ENCODE assay signal across 10 mouse cellular contexts in genomic region chr3:37556412-37557113, GRCm38 (mm10).
DNase-seq lines count a peak whose midpoint lies in the region; ATAC-seq and TF ChIP-seq lines count a peak whose summit lies in the region.
"Had no signal": no experiment of that assay in that cellular context is flagged by ENCODE, and none has a peak within 500 bp of the region (broad histone marks: within the 10 kb centered on the region; RNA-seq: fewer than 3 reads in every experiment).

No protein-coding gene starts in this region.

- no peaks in the 10 kb centered on the region for H3K79me2 ChIP-seq in heart, adult 2 months (replicated peaks; ENCODE audit: control insufficient read depth, insufficient read depth, low read length)

- TF ChIP-seq EP300 in heart, adult 2 months (IDR thresholded peaks at IDR 0.05; ENCODE audit: insufficient read depth, low read depth, low read length): no peak

- 39% methylated on average over 7 of the region's 7 CpGs for WGBS in heart, adult 2 months
- 42% methylated on average over 7 of the region's 7 CpGs for WGBS in heart, embryonic 11.5 days (ENCODE audit: insufficient replicate concordance)
- 41% methylated on average over 7 of the region's 7 CpGs for WGBS in embryonic facial prominence, embryonic 11.5 days
- 43% methylated on average over 7 of the region's 7 CpGs for WGBS in intestine, postnatal 0 days
- WGBS in liver, embryonic 16.5 days (ENCODE audit: insufficient replicate concordance): 27% methylated on average over 7 of the region's 7 CpGs

- H3K9me3 ChIP-seq in heart, embryonic 11.5 days (replicated peaks; ENCODE audit: control insufficient read depth, low read length): no peaks in the 10 kb centered on the region
- no peaks in the 10 kb centered on the region for H3K9me3 ChIP-seq in embryonic facial prominence, embryonic 11.5 days (replicated peaks; ENCODE audit: control insufficient read depth, low read length)
- no peaks in the 10 kb centered on the region for H3K9me3 ChIP-seq in intestine, postnatal 0 days (ENCODE audit: control insufficient read depth)
- H3K9me3 ChIP-seq in liver, embryonic 16.5 days (replicated peaks; ENCODE audit: control insufficient read depth, low read length): no peaks in the 10 kb centered on the region
- H3K9me3 ChIP-seq: hindbrain, embryonic 15.5 days had no signal

- H3K4me1 ChIP-seq in heart, adult 2 months (ENCODE audit: control insufficient read depth, insufficient read depth, low read length): peaks cover 4% of the 10 kb centered on the region
- peaks cover 11% of the 10 kb centered on the region; the same call in 1 of the 2 replicates for H3K4me1 ChIP-seq in heart, embryonic 11.5 days (ENCODE audit: control insufficient read depth, insufficient read depth, low read length)
- H3K4me1 ChIP-seq in embryonic facial prominence, embryonic 11.5 days (ENCODE audit: control insufficient read depth, insufficient read depth, low read length): no peaks in the 10 kb centered on the region; the same call in 1 of the 2 replicates
- no peaks in the 10 kb centered on the region; the same call in 1 of the 2 replicates for H3K4me1 ChIP-seq in intestine, postnatal 0 days (replicated peaks; ENCODE audit: control insufficient read depth, insufficient read depth, low read length)
- peaks cover 71% of the 10 kb centered on the region for H3K4me1 ChIP-seq in liver, embryonic 16.5 days (ENCODE audit: control insufficient read depth, low read depth, low read length)
- H3K4me1 ChIP-seq: hindbrain, embryonic 15.5 days had no signal

- no peak overlapping the region for H3K9ac ChIP-seq in heart, adult 2 months (ENCODE audit: low read depth, low read length)
- no peak overlapping the region for H3K9ac ChIP-seq in heart, embryonic 11.5 days (ENCODE audit: low read depth, low read length)
- no peak overlapping the region for H3K9ac ChIP-seq in embryonic facial prominence, embryonic 11.5 days (replicated peaks; ENCODE audit: low read length)
- no peak overlapping the region for H3K9ac ChIP-seq in intestine, postnatal 0 days (ENCODE audit: low read depth, low read length)
- peak overlapping the region; percentile 35 for H3K9ac ChIP-seq in liver, embryonic 16.5 days (ENCODE audit: low read depth, low read length)
- H3K9ac ChIP-seq: hindbrain, embryonic 15.5 days had no signal

- H3K4me2 ChIP-seq in heart, embryonic 11.5 days: no peak overlapping the region
- no peak overlapping the region for H3K4me2 ChIP-seq in embryonic facial prominence, embryonic 11.5 days (ENCODE audit: low read depth, low read length)
- no peak overlapping the region for H3K4me2 ChIP-seq in intestine, postnatal 0 days (replicated peaks; ENCODE audit: low read depth)
- H3K4me2 ChIP-seq in liver, embryonic 16.5 days (ENCODE audit: low read depth, low read length): no peak overlapping the region
- H3K4me2 ChIP-seq: hindbrain, embryonic 15.5 days had no signal

- intact Hi-C loops in heart, adult 2 months (cut with DNase I): no loop called here

- no peak for TF ChIP-seq CTCF in heart, adult 2 months (IDR thresholded peaks at IDR 0.05)
- no peak for TF ChIP-seq CTCF in intestine, postnatal 0 days (IDR thresholded peaks at IDR 0.05; ENCODE audit: low read depth)

- H3K36me3 ChIP-seq in heart, adult 2 months (ENCODE audit: control insufficient read depth, insufficient read depth, low read length): peaks cover 5% of the 10 kb centered on the region; the same call in 1 of the 2 replicates
- no peaks in the 10 kb centered on the region for H3K36me3 ChIP-seq in heart, embryonic 11.5 days (ENCODE audit: control insufficient read depth, insufficient read depth, low read length)
- no peaks in the 10 kb centered on the region for H3K36me3 ChIP-seq in embryonic facial prominence, embryonic 11.5 days (replicated peaks; ENCODE audit: control insufficient read depth, insufficient read depth, low read depth, low read length)
- no peaks in the 10 kb centered on the region for H3K36me3 ChIP-seq in intestine, postnatal 0 days (ENCODE audit: control insufficient read depth, insufficient read depth)
- no peaks in the 10 kb centered on the region for H3K36me3 ChIP-seq in liver, embryonic 16.5 days (ENCODE audit: control insufficient read depth, insufficient read depth)
- H3K36me3 ChIP-seq: hindbrain, embryonic 15.5 days had no signal

- ATAC-seq in heart, embryonic 11.5 days (replicated peaks; ENCODE audit: insufficient number of reproducible peaks, low FRiP score, low TSS enrichment): no peak
- ATAC-seq in embryonic facial prominence, embryonic 11.5 days (replicated peaks; ENCODE audit: insufficient number of reproducible peaks, low FRiP score, low TSS enrichment, low read depth): 0 out of 2 replicates have a peak, but pooled peaks have one; percentile 29
- ATAC-seq in intestine, postnatal 0 days: no peak
- ATAC-seq in liver, embryonic 16.5 days (ENCODE audit: low read depth): no peak

- no peaks in the 10 kb centered on the region for H3K27me3 ChIP-seq in heart, adult 2 months (ENCODE audit: control insufficient read depth, insufficient read depth, low read length)
- H3K27me3 ChIP-seq in heart, embryonic 11.5 days (ENCODE audit: control insufficient read depth, insufficient read depth, low read length): no peaks in the 10 kb centered on the region
- H3K27me3 ChIP-seq in embryonic facial prominence, embryonic 11.5 days (ENCODE audit: control insufficient read depth, insufficient read depth, low read length): no peaks in the 10 kb centered on the region
- no peaks in the 10 kb centered on the region for H3K27me3 ChIP-seq in intestine, postnatal 0 days (replicated peaks; ENCODE audit: control insufficient read depth, insufficient read depth, low read length)
- no peaks in the 10 kb centered on the region for H3K27me3 ChIP-seq in liver, embryonic 16.5 days (ENCODE audit: control insufficient read depth, insufficient read depth, low read depth, low read length)
- H3K27me3 ChIP-seq: hindbrain, embryonic 15.5 days had no signal

- H3K4me3 ChIP-seq in heart, adult 2 months: no peak overlapping the region
- H3K4me3 ChIP-seq in heart, embryonic 11.5 days (ENCODE audit: low read depth, low read length): no peak overlapping the region
- H3K4me3 ChIP-seq in embryonic facial prominence, embryonic 11.5 days (ENCODE audit: low read depth, low read length): no peak overlapping the region
- no peak overlapping the region for H3K4me3 ChIP-seq in intestine, postnatal 0 days (ENCODE audit: low read depth, low read length)
- H3K4me3 ChIP-seq in liver, embryonic 16.5 days (ENCODE audit: low read depth, low read length): no peak overlapping the region
- H3K4me3 ChIP-seq: hindbrain, embryonic 15.5 days had no signal

- H3K27ac ChIP-seq in heart, adult 2 months: peak overlapping the region; percentile 36
- no peak overlapping the region; the same call in 1 of the 2 replicates for H3K27ac ChIP-seq in heart, embryonic 11.5 days (ENCODE audit: low read depth, low read length)
- no peak overlapping the region for H3K27ac ChIP-seq in embryonic facial prominence, embryonic 11.5 days (replicated peaks; ENCODE audit: low read depth, low read length)
- H3K27ac ChIP-seq in intestine, postnatal 0 days (ENCODE audit: low read depth, low read length): peak overlapping the region; percentile 57
- H3K27ac ChIP-seq in liver, embryonic 16.5 days (ENCODE audit: low read length): peak overlapping the region; percentile 95
- H3K27ac ChIP-seq: hindbrain, embryonic 15.5 days had no signal

- TF ChIP-seq POLR2A in heart, adult 2 months (IDR thresholded peaks at IDR 0.05; ENCODE audit: insufficient read depth, low read depth, low read length): no peak

- DNase-seq in heart, adult 2 months: no peak
- peak; percentile 57 for DNase-seq in embryonic facial prominence, embryonic 11.5 days (ENCODE audit: low spot score)
- no peak for DNase-seq in testis, postnatal 10 days (ENCODE audit: low spot score)
- no peak for DNase-seq in T-cell, adult 2 months (ENCODE audit: low spot score)
- DNase-seq in adrenal gland, adult 8-10 months: no peak
- DNase-seq: midbrain, embryonic 14.5 days had no signal

Comparison
In these comparisons a context has a peak if more than half of its experiments do, and no peak if none do; other contexts are left out.
1. H3K27ac ChIP-seq: peak in heart, adult 2 months (single experiment), intestine, postnatal 0 days (single experiment) and liver, embryonic 16.5 days (single experiment); none in heart, embryonic 11.5 days (single experiment) and embryonic facial prominence, embryonic 11.5 days (single experiment).